Comparison of ENCODE assay signal across 8 mouse cellular contexts in the genomic region with DNA sequence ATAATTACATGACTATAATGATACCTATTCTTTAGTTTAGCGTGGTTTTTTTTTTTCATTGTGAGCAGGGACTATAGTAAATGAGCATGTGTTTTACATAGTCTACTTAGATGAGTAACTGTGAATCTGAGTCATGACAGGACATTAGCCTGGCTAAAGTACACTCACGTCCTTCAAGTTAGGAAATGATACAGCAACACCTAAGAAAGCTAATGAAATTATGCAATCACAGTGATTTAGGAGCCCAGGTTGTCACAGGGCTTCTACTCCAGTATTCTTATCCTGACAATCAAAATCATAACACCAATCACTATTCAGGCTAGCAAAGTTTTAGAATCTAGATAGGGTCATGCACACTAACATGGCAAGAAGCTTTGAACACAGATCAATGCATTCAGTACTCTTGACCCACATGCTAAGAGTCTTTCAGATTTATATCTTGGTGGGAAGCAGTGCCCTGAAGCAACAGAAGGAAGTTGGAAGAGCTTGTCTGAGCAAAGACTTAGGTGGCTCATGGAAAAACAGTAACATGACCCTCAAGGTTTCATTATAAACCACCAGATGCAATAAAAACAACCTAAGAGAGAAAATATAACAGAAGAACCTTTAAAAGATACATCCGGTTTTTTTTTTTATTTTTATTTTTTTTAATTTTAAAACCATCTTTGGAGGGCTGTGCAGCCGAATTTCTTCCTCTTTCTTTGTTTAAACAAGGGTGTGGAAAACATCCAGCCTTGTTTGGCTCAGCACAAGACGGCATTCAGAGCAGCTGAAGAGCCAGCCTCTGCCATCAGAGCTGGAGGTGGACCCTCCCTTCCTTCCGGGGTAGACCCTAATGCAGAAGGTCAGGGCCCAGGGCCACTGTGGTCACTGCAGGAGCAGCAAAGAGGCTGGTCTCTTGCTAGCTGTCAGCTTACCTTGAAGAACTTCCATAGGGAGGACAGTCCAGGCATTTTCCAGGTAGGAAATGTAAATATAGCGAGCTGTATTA. TPM values are rescaled to one million over a fixed set of nuclear protein-coding genes. Genes with fewer than 3 reads are reported as not detected.
A peak's percentile ranks its signal among the peaks of the same experiment; 100 is the strongest.
DNase-seq lines count a peak whose midpoint lies in the region; ATAC-seq lines count a peak whose summit lies in the region.

No protein-coding gene starts in this region.

- 52% methylated on average over 7 of the region's 7 CpGs for WGBS in heart, embryonic 12.5 days

- no peaks in the 10 kb centered on the region for H3K36me3 ChIP-seq in heart, embryonic 12.5 days

- intact Hi-C loops in left cerebral cortex, postnatal 14 days (cut with DNase I), result no loop called here

- H3K9ac ChIP-seq in heart, embryonic 12.5 days, result no peak overlapping the region

- H3K27me3 ChIP-seq in heart, embryonic 12.5 days (replicated peaks), result no peaks in the 10 kb centered on the region

- peak overlapping the region; percentile 96 for H3K27ac ChIP-seq in heart, embryonic 12.5 days (ENCODE audit: poor library complexity, severe bottlenecking)

- peaks cover 21% of the 10 kb centered on the region for H3K4me1 ChIP-seq in heart, embryonic 12.5 days (replicated peaks)

- peak; percentile 68 for ATAC-seq in heart, embryonic 12.5 days (ENCODE audit: insufficient number of reproducible peaks, low FRiP score)
- no peak for ATAC-seq in activated CD4-positive, CD25-positive, alpha-beta regulatory T cell, adult 4 months

- H3K4me2 ChIP-seq in heart, embryonic 12.5 days, result 0 out of 2 replicates have a peak overlapping the region, but pooled peaks have one; percentile 21

- peaks cover 11% of the 10 kb centered on the region; the same call in 1 of the 2 replicates for H3K9me3 ChIP-seq in heart, embryonic 12.5 days (replicated peaks)

- H3K4me3 ChIP-seq in heart, embryonic 12.5 days, result no peak overlapping the region

- DNase-seq in adrenal gland, adult 2 months, result peak; percentile 15
- DNase-seq in adrenal gland, adult 8-10 months, result no peak
- DNase-seq in 3T3-L1 (ENCODE audit: low read depth, low spot score), result peak; percentile 56
- DNase-seq in kidney, postnatal 10 days, result peak; percentile 30
- no peak for DNase-seq in left cerebral cortex, postnatal 14 days (ENCODE audit: low spot score in 2 of 2)
- DNase-seq in layer of hippocampus, postnatal 25 days (ENCODE audit: extremely low spot score in 1 of 2, low spot score in 1 of 2), result no peak

RNA-seq across cellular contexts. Expression of gene Nemp2, which starts 45.4 kb away (rescaled TPM):
- total RNA-seq in adrenal gland, adult 2 months (2021), result 1 to 10 TPM; 1.4 to 3.7 TPM
- 2.0 and 3.0 TPM in 2 replicates for polyA plus RNA-seq in adrenal gland, adult 2 months (2012; rRNA removed)
- 1 to 10 TPM; 3.2 to 5.9 (median 4.9) TPM for total RNA-seq in adrenal gland, adult 8-10 months (2022)
- 6.7 and 7.8 TPM in 2 replicates for polyA plus RNA-seq in heart, embryonic 12.5 days (2016; fragmentation: Nextera tagmentation; extraction: Ambion mirVana)
- 10 to 100 TPM; 26.3 to 27.2 TPM for polyA plus RNA-seq in activated CD4-positive, CD25-positive, alpha-beta regulatory T cell, adult 4 months (2017; shearing (Covaris generic))
- 1 to 10 TPM; 3.9 to 5.5 TPM for total RNA-seq in left cerebral cortex, postnatal 14 days (2021)
- 1 to 10 TPM; 2.6 to 4.6 TPM for total RNA-seq in layer of hippocampus, postnatal 25 days (2021)

RNA-seq across cellular contexts. Expression of gene Mfsd6, which starts 51.4 kb away (rescaled TPM):
- total RNA-seq in adrenal gland, adult 2 months (2021), result 10 to 100 TPM; 15.2 to 22.5 TPM
- polyA plus RNA-seq in adrenal gland, adult 2 months (2012; rRNA removed), result 7.9 and 8.5 TPM in 2 replicates
- total RNA-seq in adrenal gland, adult 8-10 months (2022), result 10 to 100 TPM; 20.3 to 26.7 (median 23.4) TPM
- 4.3 and 5.4 TPM in 2 replicates for polyA plus RNA-seq in heart, embryonic 12.5 days (2016; fragmentation: Nextera tagmentation; extraction: Ambion mirVana)
- 1 to 10 TPM; 5.6 to 6.0 TPM for polyA plus RNA-seq in activated CD4-positive, CD25-positive, alpha-beta regulatory T cell, adult 4 months (2017; shearing (Covaris generic))
- total RNA-seq in left cerebral cortex, postnatal 14 days (2021), result 10 to 100 TPM; 68.8 to 70.5 TPM
- total RNA-seq in layer of hippocampus, postnatal 25 days (2021), result 10 to 100 TPM; 71.1 to 75.3 TPM

Comparison
In these comparisons a context has a peak if more than half of its experiments do, and no peak if none do; other contexts are left out.
1. DNase-seq: peak in adrenal gland, adult 2 months (single experiment), 3T3-L1 (single experiment) and kidney, postnatal 10 days (single experiment); none in adrenal gland, adult 8-10 months (single experiment), left cerebral cortex, postnatal 14 days (0 of 2) and layer of hippocampus, postnatal 25 days (0 of 2).